Mouse (Mus musculus) kidney, adult 18-20 months (tissue): Measurements from ENCODE around the gene Tmem260.

ENCODE experiments used
- DNase-seq: peaks from one replicate; pipeline ENCODE4 v3.0.0; 2021

The Tmem260 gene

DNA sequence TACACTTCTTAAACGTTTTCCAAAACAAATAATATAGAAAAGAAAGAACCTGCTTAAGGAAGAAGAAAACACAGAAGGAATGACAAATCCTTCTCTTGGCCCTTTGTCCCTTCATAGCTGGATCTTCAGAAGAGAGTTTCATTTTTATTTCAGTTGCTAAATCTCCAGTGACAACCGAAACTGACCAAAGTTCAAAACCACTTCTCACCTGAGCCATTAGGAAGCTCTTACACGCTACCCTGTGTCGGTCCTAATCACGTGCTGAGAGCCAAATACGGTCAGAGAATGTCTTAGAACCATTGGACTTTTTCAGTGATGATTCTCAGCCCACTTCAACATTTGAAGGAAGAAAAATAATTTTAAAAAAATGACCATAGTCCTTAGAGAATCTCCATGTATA, 36.8 kb downstream of the Tmem260 start:
- DNase-seq = no peak

DNA sequence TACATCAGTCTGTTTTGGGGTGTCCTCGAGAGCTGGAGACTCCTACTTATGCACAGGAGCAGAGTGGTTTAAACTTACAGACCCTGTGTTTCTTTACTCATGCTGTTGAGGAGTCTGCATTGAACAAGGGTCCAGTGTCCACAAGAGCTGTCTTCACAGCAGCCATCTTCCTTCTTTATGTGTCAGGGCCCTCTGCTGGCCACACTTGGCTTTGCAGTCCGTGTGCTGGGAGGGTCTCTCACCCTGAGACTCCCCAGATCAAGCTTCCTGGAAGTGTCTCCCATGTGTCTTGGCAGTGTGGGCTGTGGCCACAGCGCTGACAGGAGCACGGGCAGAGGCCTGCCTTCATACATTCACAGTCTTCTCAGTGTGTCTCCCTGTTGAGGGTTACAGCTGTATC, 48.0 kb downstream of the Tmem260 start:
- peak; percentile 26 for DNase-seq

GRCm38 (mm10) chr14:48502573-48502972, 56.6 kb downstream of the Tmem260 start:
- no peak for DNase-seq

DNA sequence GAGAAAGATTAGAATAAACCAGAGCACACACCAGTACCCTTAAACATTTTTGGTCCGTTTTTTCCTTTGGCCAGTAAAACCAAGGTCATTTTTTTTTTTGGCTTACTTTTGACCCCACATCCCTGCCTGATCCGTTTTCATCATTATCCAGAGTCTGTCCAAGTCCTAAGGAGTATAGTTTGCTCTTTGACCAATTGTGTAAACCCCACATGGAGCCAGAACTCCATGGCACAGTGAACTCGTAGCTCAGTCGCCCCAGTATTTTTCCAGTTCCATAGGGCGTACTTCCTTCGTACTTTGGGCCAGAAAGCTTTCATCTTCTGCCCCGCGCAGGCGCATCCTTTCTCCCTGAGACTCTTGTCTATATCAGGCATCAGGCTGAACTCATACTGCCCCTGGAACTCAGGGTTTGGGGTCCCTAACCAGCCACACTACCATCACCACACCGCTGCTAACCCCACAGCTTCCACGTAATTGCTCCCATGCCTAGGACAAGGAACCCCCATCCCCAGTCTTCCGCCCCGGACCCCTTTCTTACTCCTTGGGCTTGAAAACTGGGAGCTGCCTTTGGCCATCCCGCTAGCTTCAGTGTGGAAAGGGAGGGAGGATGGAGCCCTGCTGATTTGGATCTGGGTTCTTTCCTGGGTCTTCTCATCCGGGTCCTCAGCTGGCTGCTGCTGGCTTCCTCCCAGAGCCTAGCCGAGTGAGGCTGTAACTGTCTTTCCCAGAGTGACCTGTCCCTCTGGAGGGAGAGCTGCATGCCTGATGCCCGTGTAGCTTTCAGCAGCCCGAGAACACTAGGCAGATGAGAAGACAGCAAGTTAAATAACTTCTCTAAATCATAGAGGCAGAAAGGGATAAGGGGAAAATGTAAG, 58.0 kb downstream of the Tmem260 start:
- DNase-seq = no peak

- DNase-seq = no peak
These were observed 58.6 kb downstream of the Tmem260 start for GRCm38 (mm10) chr14:48504566-48504950.

DNA sequence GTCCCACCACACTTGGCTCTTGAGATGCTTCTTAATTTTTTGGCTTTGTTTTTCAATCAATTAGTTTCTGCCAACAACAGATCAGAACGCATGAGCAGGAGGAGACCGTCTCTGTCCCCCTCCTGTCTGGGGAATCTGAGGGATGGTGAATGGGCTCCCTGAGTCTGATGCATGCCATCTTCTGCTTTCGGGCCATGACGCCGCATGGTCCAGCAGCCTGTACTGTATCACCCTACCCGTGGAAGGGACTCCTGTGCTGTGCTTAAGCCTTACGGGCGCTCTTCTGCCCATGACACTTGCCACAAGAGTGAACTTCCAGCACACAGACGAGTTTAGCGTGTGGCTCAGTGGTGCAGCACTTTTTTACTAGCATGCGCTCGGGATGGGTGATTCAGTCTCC, 59.7 kb downstream of the Tmem260 start:
- DNase-seq = no peak

DNA sequence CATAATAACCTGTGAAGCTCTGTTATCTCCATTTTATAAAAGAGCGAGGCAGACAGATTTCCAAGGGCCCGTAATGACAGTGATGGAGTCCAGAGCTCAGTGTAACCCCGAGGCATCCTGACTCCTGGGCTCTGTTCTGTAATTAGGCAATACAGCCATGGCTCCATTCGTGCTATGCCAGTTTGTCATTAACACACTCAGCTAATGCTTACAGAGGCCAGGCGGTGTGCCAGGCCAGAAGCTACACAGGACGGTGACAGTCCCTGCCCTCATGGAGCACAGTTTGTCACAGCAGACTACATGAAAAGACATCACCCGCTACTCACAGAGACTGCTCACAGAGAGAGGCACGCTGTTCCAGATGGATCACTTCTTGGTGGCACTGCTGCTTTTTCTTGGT, 61.5 kb downstream of the Tmem260 start:
- DNase-seq = peak; percentile 42

DNA sequence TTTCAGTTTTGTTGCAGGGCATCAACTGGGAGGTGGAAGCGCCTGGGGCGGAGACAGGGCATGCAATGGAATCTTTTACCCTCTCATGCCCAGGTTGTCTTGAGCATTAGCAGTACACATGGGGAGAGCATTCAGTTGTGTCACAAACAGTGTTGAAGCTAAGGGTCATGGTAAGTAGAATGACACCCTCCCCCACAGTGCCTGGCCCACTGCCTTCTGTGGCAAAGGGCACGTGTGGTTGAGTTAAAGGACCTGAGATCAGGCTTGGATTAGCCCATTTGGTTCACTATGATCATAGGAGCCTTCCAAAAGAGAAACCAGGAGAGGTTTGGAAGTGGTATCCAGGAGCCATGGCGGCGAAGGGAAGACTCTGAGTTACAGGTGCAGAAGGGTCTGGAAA, 63.2 kb downstream of the Tmem260 start:
- no peak for DNase-seq

DNA sequence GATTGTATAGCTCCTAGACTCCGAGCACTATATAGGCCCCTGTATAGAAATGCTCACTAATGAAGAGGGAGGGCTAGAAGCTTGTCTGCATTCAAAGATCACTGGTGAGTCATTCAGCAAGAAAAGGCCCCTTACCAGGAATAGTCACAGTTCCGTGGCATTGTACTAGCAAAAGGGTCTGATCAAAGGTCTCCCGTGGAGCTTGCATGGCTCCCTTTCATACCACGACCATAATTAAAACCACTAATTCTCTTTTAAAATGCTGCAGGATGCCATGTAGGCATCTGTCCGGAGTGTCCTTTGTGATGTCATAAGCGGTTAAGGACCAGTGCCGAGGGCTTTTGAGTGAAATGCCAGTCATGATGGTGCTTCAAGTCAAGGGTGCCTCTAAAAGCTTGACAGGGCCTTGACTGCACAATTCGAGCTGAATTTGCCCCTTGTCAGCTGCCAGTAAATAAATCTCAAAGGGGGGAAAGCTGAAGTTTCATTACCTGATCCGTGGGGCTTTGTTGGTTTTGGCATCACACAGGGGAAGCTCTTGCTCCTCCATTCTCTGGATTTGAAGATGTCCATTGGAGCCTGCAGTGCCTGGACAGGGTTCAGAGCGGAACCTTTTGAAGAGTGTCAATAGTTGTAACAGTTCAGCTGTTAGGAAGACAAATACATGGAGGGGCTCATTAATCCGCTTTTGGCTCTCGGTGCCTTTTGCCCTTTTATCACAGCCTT, 67.3 kb downstream of the Tmem260 start:
- DNase-seq = no peak

DNA sequence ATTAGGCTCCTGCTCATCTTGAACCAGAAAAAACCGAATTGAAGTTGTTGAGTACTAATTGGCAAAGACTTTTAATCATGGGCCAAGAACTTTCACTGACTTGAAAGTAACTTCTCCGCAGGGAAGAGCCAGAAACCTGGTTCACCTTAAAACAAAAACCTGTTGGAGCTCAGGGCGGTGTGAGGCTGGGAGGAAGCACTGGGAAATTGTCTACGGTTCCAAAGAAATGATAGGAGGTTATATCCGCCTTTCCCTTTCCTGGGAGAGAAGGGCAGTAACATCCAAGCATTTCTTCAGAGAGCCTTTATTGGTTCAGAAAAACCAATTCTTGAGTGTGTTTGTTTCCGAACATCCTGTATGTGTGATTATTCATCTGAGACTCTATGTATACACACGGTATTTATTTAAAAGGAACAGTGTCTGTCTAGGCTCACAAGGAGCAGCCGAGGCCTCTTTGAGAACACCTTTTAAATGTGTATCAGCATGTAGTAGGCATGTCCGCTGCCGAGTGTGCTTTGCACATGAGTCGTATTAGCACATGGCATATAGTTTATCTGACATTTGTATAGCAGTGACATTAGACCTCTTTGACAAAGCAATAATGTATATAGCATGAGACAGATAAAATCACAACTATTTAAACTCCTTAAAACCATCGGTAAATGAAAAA, 68.0 kb downstream of the Tmem260 start:
- DNase-seq = no peak

- no peak for DNase-seq
These were observed 68.7 kb downstream of the Tmem260 start for GRCm38 (mm10) chr14:48514620-48515019.

DNA sequence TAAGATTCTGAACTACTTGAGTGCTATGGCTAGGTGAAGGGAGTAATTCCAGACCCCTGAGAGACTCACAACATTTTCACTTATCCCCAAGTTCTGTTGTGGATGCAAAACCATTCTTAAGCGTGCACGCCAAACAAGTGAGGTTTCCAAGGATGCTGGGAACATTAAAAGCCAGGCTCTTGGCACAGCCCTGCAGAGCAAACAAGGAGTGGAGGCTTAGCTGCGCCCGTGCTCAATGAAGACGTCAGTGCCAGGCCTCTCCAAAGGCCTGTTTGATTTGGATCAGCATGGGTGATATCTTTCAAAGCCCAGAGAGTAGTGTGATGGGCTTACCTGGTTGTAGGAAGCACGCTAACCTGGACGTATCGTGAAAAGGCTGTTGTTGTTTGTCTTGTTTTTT, 69.6 kb downstream of the Tmem260 start:
- no peak for DNase-seq

GRCm38 (mm10) chr14:48523361-48523760, 77.4 kb downstream of the Tmem260 start:
- DNase-seq = no peak

- DNase-seq = peak; percentile 23
These were observed 78.2 kb downstream of the Tmem260 start for GRCm38 (mm10) chr14:48524135-48524534.

DNA sequence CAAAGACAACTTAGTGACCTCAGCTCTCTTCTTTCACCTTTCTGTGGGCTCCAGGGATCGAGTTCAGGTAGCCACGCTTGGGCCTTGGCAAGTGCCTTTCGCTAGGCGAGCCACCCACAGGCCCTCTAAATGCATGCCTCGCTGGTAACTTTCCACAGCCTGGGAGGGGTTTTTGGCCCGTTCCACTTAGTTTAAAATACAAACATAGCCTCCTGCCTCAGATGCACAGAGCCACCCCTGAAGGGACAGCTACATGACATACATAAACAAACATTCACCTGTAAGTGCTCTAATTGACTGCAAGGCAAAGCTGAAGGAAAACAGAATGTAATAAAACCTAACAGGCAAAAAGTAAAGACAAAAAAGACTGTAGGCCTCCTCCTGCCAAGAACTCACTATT, 79.1 kb downstream of the Tmem260 start:
- no peak for DNase-seq

GRCm38 (mm10) chr14:48530629-48531028, 84.7 kb downstream of the Tmem260 start:
- no peak for DNase-seq

DNA sequence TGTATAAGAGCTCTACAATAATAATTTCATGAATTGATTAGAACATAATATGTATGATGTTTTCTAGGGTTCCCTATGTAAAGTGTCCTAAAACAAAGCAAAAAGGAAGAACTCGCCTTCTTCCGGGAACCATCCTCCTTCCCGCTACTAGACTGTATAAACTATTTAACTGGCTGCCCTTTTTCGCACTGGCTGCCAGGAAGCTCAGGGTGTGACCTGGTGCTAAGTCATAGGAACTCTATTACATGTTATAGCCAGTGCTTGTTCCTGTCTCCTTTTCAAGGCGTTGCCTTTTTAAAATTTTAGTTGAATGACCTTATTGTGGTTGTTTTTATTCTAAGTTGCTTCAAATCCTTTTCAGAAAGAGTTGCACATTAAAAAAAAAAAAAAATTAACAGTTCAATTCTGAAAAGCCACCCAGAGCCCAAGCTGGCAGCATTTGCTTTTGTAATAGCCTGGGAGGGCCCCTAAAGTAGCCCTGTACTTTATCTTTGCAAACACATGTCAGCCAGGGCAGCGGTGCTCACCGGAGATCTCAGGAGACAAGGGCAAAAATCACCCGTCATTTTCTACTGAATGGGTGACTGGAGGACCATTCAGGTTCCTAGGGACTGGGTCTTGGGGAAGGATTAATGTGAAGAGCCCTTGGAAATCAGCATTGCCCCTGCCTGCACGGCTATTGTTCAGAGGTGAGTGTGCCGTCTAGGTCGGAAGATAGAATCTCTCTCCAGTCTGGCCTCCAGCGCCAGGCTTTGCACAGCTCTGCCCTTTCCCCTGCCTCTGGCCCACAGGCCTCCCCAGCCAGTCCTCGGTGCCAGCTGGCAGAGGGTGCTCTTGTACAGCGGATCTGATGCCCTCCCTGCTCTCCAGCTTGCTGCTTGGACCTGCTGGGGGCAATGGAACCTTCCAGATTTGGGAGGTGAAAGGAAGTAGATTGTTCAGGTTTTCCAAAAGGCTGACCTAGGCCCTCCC, 92.2 kb downstream of the Tmem260 start:
- no peak for DNase-seq

- DNase-seq = no peak
These were observed 99.2 kb downstream of the Tmem260 start for GRCm38 (mm10) chr14:48545166-48545565.

- no peak for DNase-seq
These were observed 100.1 kb downstream of the Tmem260 start for GRCm38 (mm10) chr14:48546009-48546408.

- no peak for DNase-seq
These were observed 103.8 kb downstream of the Tmem260 start for GRCm38 (mm10) chr14:48549703-48550102.

DNA sequence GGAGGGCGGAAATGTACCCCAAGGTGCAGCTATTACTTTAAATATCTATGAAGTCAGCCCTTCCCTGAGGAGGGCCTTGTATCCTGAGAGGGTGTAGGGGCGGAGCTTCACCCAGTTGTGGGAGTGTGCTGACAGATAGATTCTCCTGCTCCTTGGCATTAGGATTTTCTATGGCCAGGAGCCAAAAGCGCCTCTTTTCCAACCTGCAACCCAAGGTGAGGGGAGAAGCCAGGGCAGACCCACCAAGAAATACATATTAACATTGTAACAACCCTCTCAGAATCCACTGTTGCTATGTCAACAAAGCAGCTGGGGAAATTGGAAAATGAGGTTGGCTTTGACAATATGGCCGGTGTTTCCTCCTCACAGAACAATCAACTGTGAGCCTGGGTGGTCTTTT, 107.3 kb downstream of the Tmem260 start:
- DNase-seq = no peak

DNA sequence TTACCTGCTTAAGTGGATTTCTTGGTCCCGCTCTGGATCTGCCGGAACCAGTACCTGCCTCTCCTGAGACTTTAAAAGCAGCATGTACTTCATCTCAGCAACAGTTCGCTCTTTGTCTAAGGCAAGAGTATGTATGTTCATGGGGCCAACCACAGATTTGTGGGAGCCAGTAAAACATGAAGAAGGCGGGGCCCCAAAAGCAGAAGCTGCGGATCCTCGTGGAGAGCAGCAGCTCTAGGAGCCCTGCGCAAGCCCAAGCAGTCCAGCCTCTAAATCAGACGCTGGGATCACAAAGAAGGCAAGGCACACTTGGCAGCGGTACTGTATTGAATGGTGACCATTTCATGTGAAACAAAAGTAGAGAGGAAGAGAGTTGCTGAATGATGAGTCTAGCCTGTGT, 107.8 kb downstream of the Tmem260 start:
- DNase-seq = no peak

- no peak for DNase-seq
These were observed 113.1 kb downstream of the Tmem260 start for GRCm38 (mm10) chr14:48558975-48559374.
